Mouse (Mus musculus): ENCODE measurements around the gene Car8. TPM values are rescaled to one million over a fixed set of nuclear protein-coding genes. Genes with fewer than 3 reads are reported as not detected.

Gene Car8
- 9.2 and 10.9 TPM in 2 replicates for polyA plus RNA-seq (2015; fragmentation: Nextera tagmentation; extraction: Ambion mirVana)

DNA sequence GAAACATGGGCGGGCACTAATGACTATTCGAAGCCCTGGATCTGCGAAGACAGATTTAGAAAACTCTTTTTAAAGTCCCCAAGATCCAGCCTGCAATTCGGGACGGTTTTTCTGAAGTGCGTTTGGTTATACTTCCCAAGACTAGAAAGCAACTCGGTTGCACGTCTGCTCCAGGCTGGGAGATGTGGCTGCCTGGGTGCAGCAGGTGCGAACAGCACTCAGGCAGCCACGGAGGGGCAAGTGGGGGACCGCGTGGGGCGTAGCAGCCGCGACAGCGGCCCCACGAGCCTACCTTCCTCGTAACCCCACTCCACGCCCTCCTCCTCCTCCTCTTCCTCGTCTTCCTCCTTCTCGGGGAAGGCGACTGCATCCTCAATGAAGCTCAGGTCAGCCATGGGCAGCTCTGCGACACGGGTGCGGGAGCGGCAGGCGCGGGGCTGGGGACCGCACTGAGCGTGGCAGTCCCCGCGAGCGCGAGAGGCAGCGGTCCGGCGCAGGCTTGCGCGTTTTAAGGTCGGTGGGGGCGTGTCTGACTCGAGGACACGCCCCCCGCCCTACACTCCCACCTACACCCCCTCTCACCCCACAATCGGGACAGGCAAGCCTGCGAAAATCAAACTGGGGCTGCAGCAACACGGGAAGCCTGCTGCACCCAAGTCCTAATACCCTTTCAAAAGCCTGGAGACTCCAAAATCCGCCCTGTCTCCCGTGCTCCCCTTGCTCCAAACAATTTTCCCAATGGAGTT is at the start of gene Car8:
Car8 (minus strand) TSS at position 482 of the 746 bp plus-strand sequence.
- Histone ChIP-seq H3K36me3 (no peaks in the 10 kb centered on the region), H3K4me3 (peak within 1 kb of the TSS; percentile 87), H3K9ac (peak within 1 kb of the TSS; percentile 91), H3K4me2 (peak within 1 kb of the TSS; percentile 99), H3K27ac (replicated peaks) (no peak within 1 kb of the TSS; the same call in 1 of the 2 replicates), H3K27me3 (replicated peaks) (0 out of 2 replicates have a peak, but pooled peaks cover 3% of the 10 kb centered on the region), H3K9me3 (no peaks in the 10 kb centered on the region), H3K4me1 (peaks cover 4% of the 10 kb centered on the region)
- peak; percentile 78 for ATAC-seq (ENCODE audit: extremely low read depth, insufficient number of reproducible peaks, low FRiP score, low TSS enrichment)
- under 1% methylated on average over 49 of the region's 49 CpGs for WGBS

GRCm38 (mm10) chr4:8284934-8285333 is 46.1 kb upstream of the Car8 start:
- Histone ChIP-seq H3K9ac (no peak overlapping the region), H3K27me3 (replicated peaks) (no peaks in the 10 kb centered on the region), H3K9me3 (no peaks in the 10 kb centered on the region), H3K4me3 (no peak overlapping the region), H3K36me3 (no peaks in the 10 kb centered on the region), H3K4me1 (no peaks in the 10 kb centered on the region), H3K4me2 (no peak overlapping the region), H3K27ac (replicated peaks) (no peak overlapping the region)
- ATAC-seq (ENCODE audit: extremely low read depth, insufficient number of reproducible peaks, low FRiP score, low TSS enrichment) = no peak
- 75% methylated on average over 1 of the region's 1 CpGs for WGBS

DNA sequence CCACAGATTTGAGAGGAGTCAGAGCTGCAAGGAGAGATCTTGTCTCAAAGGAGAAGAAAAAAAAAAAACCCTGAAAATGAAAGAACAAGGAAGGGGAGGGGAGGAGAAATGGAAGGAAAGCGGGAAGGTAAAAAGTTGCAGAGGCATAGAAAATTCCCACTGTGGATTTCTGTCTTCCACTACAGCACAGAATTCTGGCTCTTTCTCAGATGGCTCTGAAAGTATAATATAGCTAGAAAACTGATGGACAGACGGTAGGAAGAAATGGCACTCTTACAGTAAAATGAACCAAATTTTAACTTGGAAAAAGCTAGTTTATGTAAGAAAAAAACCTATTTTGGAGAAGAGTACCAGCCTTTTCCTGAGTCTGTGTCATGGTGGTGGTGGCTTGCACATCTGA is 39.3 kb upstream of the Car8 start:
- Histone ChIP-seq H3K36me3 (no peaks in the 10 kb centered on the region), H3K9ac (no peak overlapping the region), H3K27me3 (replicated peaks) (no peaks in the 10 kb centered on the region), H3K27ac (replicated peaks) (no peak overlapping the region), H3K9me3 (no peaks in the 10 kb centered on the region), H3K4me3 (no peak overlapping the region), H3K4me1 (no peaks in the 10 kb centered on the region), H3K4me2 (no peak overlapping the region)
- 91% methylated on average over 2 of the region's 2 CpGs for whole genome bisulfite sequencing
- no peak for ATAC-seq (ENCODE audit: extremely low read depth, insufficient number of reproducible peaks, low FRiP score, low TSS enrichment)

GRCm38 (mm10) chr4:8249805-8250204 is 11.0 kb upstream of the Car8 start:
- H3K27ac ChIP-seq (replicated peaks) = no peak overlapping the region
- no peaks in the 10 kb centered on the region; the same call in 1 of the 2 replicates for H3K9me3 ChIP-seq
- H3K36me3 ChIP-seq = no peaks in the 10 kb centered on the region
- H3K4me2 ChIP-seq = no peak overlapping the region
- no peak for ATAC-seq (ENCODE audit: extremely low read depth, insufficient number of reproducible peaks, low FRiP score, low TSS enrichment)
- H3K4me3 ChIP-seq = no peak overlapping the region
- WGBS = 80% methylated on average over 3 of the region's 3 CpGs
- H3K4me1 ChIP-seq = peaks cover 10% of the 10 kb centered on the region
- H3K27me3 ChIP-seq (replicated peaks) = no peaks in the 10 kb centered on the region
- no peak overlapping the region for H3K9ac ChIP-seq

DNA sequence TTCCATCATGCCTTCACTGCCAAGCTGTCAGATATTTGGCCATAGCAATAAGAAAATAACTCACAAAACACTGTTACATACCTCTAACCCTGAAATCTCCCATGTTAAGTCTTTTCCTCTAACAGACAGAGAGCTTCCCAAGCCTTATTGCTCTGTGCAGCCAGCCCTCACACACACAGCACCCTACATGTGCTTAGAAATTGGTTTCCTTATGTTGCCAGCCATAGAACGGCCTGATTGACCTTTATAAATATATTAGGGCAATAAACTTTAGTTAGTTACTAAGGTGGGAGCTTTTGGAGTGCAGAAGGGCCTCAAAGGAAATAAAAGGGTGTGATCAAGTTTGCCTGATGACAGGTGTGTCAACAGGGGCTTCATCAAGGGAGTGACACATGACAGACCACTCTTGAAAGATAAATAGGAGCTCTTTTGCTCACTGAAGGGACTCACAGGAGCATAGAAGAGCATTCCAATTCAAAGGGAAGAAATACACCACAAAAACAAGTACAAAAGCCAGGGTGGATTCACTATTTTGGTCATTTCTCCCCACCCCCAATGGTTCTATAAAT is 6.7 kb upstream of the Car8 start:
- no peaks in the 10 kb centered on the region for H3K27me3 ChIP-seq (replicated peaks)
- H3K4me3 ChIP-seq = no peak overlapping the region
- peaks cover 14% of the 10 kb centered on the region for H3K4me1 ChIP-seq
- no peak overlapping the region for H3K4me2 ChIP-seq
- ATAC-seq (ENCODE audit: extremely low read depth, insufficient number of reproducible peaks, low FRiP score, low TSS enrichment) = no peak
- no peaks in the 10 kb centered on the region; the same call in 1 of the 2 replicates for H3K9me3 ChIP-seq
- H3K36me3 ChIP-seq = no peaks in the 10 kb centered on the region
- H3K9ac ChIP-seq = no peak overlapping the region
- no peak overlapping the region for H3K27ac ChIP-seq (replicated peaks)
- 33% methylated on average over 1 of the region's 1 CpGs for WGBS

DNA sequence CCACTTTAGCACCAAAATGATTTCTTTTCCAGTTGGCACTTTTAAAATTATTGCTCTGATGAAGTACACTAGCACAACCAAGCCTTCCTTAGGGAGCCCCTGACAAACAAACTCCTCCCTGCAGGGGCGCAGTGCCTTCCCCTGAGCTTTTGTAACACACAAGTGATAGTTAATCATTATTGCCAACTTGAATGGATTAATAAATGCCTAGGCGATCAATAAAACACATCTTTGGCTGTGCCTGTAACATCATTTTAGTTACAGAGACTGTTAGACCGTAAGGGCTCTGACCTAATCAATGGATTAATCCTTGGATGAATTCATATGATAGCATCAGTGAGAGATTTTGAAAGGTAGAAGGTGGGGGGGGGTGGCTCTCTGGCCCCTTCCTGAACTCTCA is 6.2 kb upstream of the Car8 start:
- Histone ChIP-seq H3K27ac (replicated peaks) (no peak overlapping the region), H3K4me2 (no peak overlapping the region), H3K4me1 (peaks cover 14% of the 10 kb centered on the region), H3K9ac (no peak overlapping the region), H3K4me3 (no peak overlapping the region), H3K9me3 (no peaks in the 10 kb centered on the region; the same call in 1 of the 2 replicates), H3K27me3 (replicated peaks) (no peaks in the 10 kb centered on the region), H3K36me3 (no peaks in the 10 kb centered on the region)
- no peak for ATAC-seq (ENCODE audit: extremely low read depth, insufficient number of reproducible peaks, low FRiP score, low TSS enrichment)
- 80% methylated on average over 3 of the region's 3 CpGs for WGBS

DNA sequence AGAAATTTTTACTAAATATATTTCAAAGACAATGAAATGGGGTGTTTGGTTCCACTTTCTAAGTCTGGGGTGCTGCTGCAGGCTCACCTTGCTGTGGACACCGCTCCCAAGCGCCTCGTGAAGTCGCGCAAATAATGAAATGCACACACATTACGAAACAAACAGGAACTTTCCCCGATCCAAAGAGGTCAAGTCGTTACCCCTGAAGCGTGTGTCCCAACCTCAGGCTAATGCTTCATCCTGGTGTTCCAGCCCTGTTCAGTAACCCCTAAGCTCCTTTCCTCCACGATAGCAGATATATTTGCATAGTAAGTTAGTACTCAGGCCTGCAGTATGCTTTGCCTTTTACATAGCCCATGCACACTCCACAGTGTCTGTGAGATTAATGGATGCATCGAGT is 858 bp upstream of the Car8 start:
- Histone ChIP-seq H3K27ac (replicated peaks) (no peak overlapping the region), H3K9ac (no peak overlapping the region), H3K4me2 (no peak overlapping the region; the same call in 1 of the 2 replicates), H3K4me1 (peaks cover 4% of the 10 kb centered on the region), H3K36me3 (no peaks in the 10 kb centered on the region), H3K4me3 (no peak overlapping the region), H3K27me3 (replicated peaks) (no peaks in the 10 kb centered on the region), H3K9me3 (no peaks in the 10 kb centered on the region)
- no peak for ATAC-seq (ENCODE audit: extremely low read depth, insufficient number of reproducible peaks, low FRiP score, low TSS enrichment)
- 68% methylated on average over 11 of the region's 11 CpGs for WGBS

DNA sequence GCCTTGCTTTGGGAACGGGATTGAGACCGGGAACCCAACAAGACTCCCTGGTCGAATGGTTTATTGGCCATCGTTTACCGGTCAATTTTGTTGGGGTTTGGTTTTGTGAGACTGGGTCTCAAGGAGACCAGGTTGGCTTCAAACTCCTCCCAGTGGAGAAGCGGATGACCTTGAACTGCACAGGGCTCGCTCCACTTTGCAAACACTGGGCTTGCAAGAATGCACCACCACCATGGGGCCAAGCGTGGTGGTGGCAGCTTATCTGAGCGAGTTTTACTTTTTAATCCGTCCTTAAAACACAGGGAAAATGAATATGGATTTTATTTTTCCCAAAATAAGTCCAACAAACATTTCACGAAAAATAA is 447 bp upstream of the Car8 start:
- Histone ChIP-seq H3K4me3 (peak overlapping the region; percentile 87), H3K27ac (replicated peaks) (no peak overlapping the region; the same call in 1 of the 2 replicates), H3K4me1 (peaks cover 4% of the 10 kb centered on the region), H3K9me3 (no peaks in the 10 kb centered on the region), H3K9ac (peak overlapping the region; percentile 91), H3K27me3 (replicated peaks) (0 out of 2 replicates have a peak, but pooled peaks cover under 1% of the 10 kb centered on the region), H3K36me3 (no peaks in the 10 kb centered on the region), H3K4me2 (peak overlapping the region; percentile 99)
- 18% methylated on average over 11 of the region's 11 CpGs for WGBS
- ATAC-seq (ENCODE audit: extremely low read depth, insufficient number of reproducible peaks, low FRiP score, low TSS enrichment) = no peak

GRCm38 (mm10) chr4:8232393-8233111 is 6.3 kb downstream of the Car8 start:
- no peak overlapping the region for H3K4me3 ChIP-seq
- 47% methylated on average over 12 of the region's 12 CpGs for WGBS
- H3K9ac ChIP-seq = peak overlapping the region; percentile 24; the same call in 1 of the 2 replicates
- peak; percentile 61 for ATAC-seq (ENCODE audit: extremely low read depth, insufficient number of reproducible peaks, low FRiP score, low TSS enrichment)
- no peaks in the 10 kb centered on the region for H3K36me3 ChIP-seq
- H3K4me2 ChIP-seq = peak overlapping the region; percentile 28; the same call in 1 of the 2 replicates
- 0 out of 2 replicates have a peak, but pooled peaks cover 3% of the 10 kb centered on the region for H3K27me3 ChIP-seq (replicated peaks)
- H3K27ac ChIP-seq (replicated peaks) = peak overlapping the region; percentile 70
- no peaks in the 10 kb centered on the region for H3K9me3 ChIP-seq
- H3K4me1 ChIP-seq = peaks cover 13% of the 10 kb centered on the region

GRCm38 (mm10) chr4:8231291-8231871 is 7.5 kb downstream of the Car8 start:
- no peak for ATAC-seq (ENCODE audit: extremely low read depth, insufficient number of reproducible peaks, low FRiP score, low TSS enrichment)
- Histone ChIP-seq H3K4me1 (peaks cover 13% of the 10 kb centered on the region), H3K4me2 (no peak overlapping the region), H3K36me3 (no peaks in the 10 kb centered on the region), H3K27ac (replicated peaks) (no peak overlapping the region), H3K9ac (no peak overlapping the region), H3K9me3 (no peaks in the 10 kb centered on the region), H3K27me3 (replicated peaks) (0 out of 2 replicates have a peak, but pooled peaks cover 3% of the 10 kb centered on the region), H3K4me3 (no peak overlapping the region)
- WGBS = 63% methylated on average over 5 of the region's 5 CpGs

Data from heart, embryonic 13.5 days (tissue).